Mouse (Mus musculus): ENCODE data around the gene Samsn1. TPM values are rescaled to one million over a fixed set of nuclear protein-coding genes. Genes with fewer than 3 reads are reported as not detected.

Samsn1 gene
- total and polyA plus RNA-seq, 3 experiments: 0.62 to 0.76 (median 0.68) TPM

GRCm38 (mm10) chr16:75929536-75930221 lies 92.4 kb downstream of the Samsn1 start:
- H3K79me2 ChIP-seq (replicated peaks; ENCODE audit: control insufficient read depth, insufficient read depth, low read length): no peaks in the 10 kb centered on the region
- no peak overlapping the region for H3K9ac ChIP-seq (ENCODE audit: low read depth, low read length)
- H3K4me3 ChIP-seq: no peak overlapping the region
- no peaks in the 10 kb centered on the region for H3K27me3 ChIP-seq (ENCODE audit: control insufficient read depth, insufficient read depth, low read length)
- no peak overlapping the region for H3K27ac ChIP-seq
- no peaks in the 10 kb centered on the region for H3K36me3 ChIP-seq (ENCODE audit: control insufficient read depth, insufficient read depth, low read length)
- WGBS: 84% methylated on average over 11 of the region's 11 CpGs
- intact Hi-C loops (cut with DNase I): no loop called here
- TF ChIP-seq CTCF (IDR thresholded peaks at IDR 0.05): no peak
- TF ChIP-seq EP300 (IDR thresholded peaks at IDR 0.05; ENCODE audit: insufficient read depth, low read depth, low read length): no peak
- no peak for TF ChIP-seq POLR2A (IDR thresholded peaks at IDR 0.05; ENCODE audit: insufficient read depth, low read depth, low read length)
- H3K4me1 ChIP-seq (ENCODE audit: control insufficient read depth, insufficient read depth, low read length): no peaks in the 10 kb centered on the region; the same call in 1 of the 2 replicates
- no peak for DNase-seq

- no peak overlapping the region for H3K9ac ChIP-seq (ENCODE audit: low read depth, low read length)
- WGBS: 74% methylated on average over 2 of the region's 2 CpGs
- no peak for DNase-seq
- intact Hi-C loops (cut with DNase I): no loop called here
- no peaks in the 10 kb centered on the region for H3K36me3 ChIP-seq (ENCODE audit: control insufficient read depth, insufficient read depth, low read length)
- H3K27me3 ChIP-seq (ENCODE audit: control insufficient read depth, insufficient read depth, low read length): no peaks in the 10 kb centered on the region
- no peaks in the 10 kb centered on the region for H3K79me2 ChIP-seq (replicated peaks; ENCODE audit: control insufficient read depth, insufficient read depth, low read length)
- H3K27ac ChIP-seq: no peak overlapping the region
- no peak overlapping the region for H3K4me3 ChIP-seq
- TF ChIP-seq POLR2A (IDR thresholded peaks at IDR 0.05; ENCODE audit: insufficient read depth, low read depth, low read length): no peak
- H3K4me1 ChIP-seq (ENCODE audit: control insufficient read depth, insufficient read depth, low read length): no peaks in the 10 kb centered on the region; the same call in 1 of the 2 replicates
Observed at GRCm38 (mm10) chr16:75926511-75926910, 95.6 kb downstream of the Samsn1 start.

DNA sequence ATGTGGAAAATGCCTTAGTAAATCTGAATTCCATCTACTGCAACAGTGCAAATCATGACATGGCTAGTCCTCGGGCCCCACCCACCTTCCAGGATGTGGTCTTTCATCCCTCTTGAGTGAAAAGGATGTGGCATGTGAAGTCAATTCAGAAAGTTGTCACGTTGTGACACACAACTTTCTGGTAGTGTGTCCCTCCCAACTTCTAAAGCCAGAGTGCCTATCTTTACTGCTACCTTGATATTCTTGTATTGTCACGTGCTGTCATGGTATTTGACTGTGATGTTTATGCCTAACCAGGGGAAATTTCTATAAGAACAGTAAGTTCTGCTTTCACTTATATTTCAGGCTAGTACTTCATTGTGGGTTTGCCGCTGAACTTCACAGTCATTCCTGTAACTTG lies 101.2 kb downstream of the Samsn1 start:
- no peak for TF ChIP-seq EP300 (IDR thresholded peaks at IDR 0.05; ENCODE audit: insufficient read depth, low read depth, low read length)
- no peak for TF ChIP-seq POLR2A (IDR thresholded peaks at IDR 0.05; ENCODE audit: insufficient read depth, low read depth, low read length)
- TF ChIP-seq CTCF (IDR thresholded peaks at IDR 0.05): no peak

GRCm38 (mm10) chr16:75919298-75919697 lies 102.8 kb downstream of the Samsn1 start:
- DNase-seq: no peak
- Histone ChIP-seq H3K36me3 (ENCODE audit: control insufficient read depth, insufficient read depth, low read length) (no peaks in the 10 kb centered on the region), H3K4me1 (ENCODE audit: control insufficient read depth, insufficient read depth, low read length) (no peaks in the 10 kb centered on the region; the same call in 1 of the 2 replicates), H3K27me3 (ENCODE audit: control insufficient read depth, insufficient read depth, low read length) (no peaks in the 10 kb centered on the region; the same call in 1 of the 2 replicates), H3K79me2 (replicated peaks; ENCODE audit: control insufficient read depth, insufficient read depth, low read length) (no peaks in the 10 kb centered on the region), H3K4me3 (no peak overlapping the region), H3K9ac (ENCODE audit: low read depth, low read length) (no peak overlapping the region), H3K27ac (no peak overlapping the region)
- intact Hi-C loops (cut with DNase I): no loop called here
- TF ChIP-seq EP300 (IDR thresholded peaks at IDR 0.05; ENCODE audit: insufficient read depth, low read depth, low read length) (no peak), POLR2A (IDR thresholded peaks at IDR 0.05; ENCODE audit: insufficient read depth, low read depth, low read length) (no peak), CTCF (IDR thresholded peaks at IDR 0.05) (no peak)
- WGBS: 77% methylated on average over 4 of the region's 4 CpGs

More for the DNA sequence above, 101.2 kb downstream of the Samsn1 start:
- intact Hi-C loops (cut with DNase I): no loop called here
- DNase-seq: no peak
- Histone ChIP-seq H3K4me1 (ENCODE audit: control insufficient read depth, insufficient read depth, low read length) (no peaks in the 10 kb centered on the region; the same call in 1 of the 2 replicates), H3K27me3 (ENCODE audit: control insufficient read depth, insufficient read depth, low read length) (no peaks in the 10 kb centered on the region; the same call in 1 of the 2 replicates), H3K27ac (no peak overlapping the region), H3K9ac (ENCODE audit: low read depth, low read length) (no peak overlapping the region), H3K36me3 (ENCODE audit: control insufficient read depth, insufficient read depth, low read length) (no peaks in the 10 kb centered on the region), H3K4me3 (no peak overlapping the region), H3K79me2 (replicated peaks; ENCODE audit: control insufficient read depth, insufficient read depth, low read length) (no peaks in the 10 kb centered on the region)
- WGBS: 70% methylated on average over 4 of the region's 4 CpGs

GRCm38 (mm10) chr16:75917712-75918111 lies 104.4 kb downstream of the Samsn1 start:
- Histone ChIP-seq H3K27ac (no peak overlapping the region), H3K4me3 (no peak overlapping the region), H3K4me1 (ENCODE audit: control insufficient read depth, insufficient read depth, low read length) (no peaks in the 10 kb centered on the region; the same call in 1 of the 2 replicates), H3K9ac (ENCODE audit: low read depth, low read length) (no peak overlapping the region), H3K79me2 (replicated peaks; ENCODE audit: control insufficient read depth, insufficient read depth, low read length) (no peaks in the 10 kb centered on the region), H3K27me3 (ENCODE audit: control insufficient read depth, insufficient read depth, low read length) (no peaks in the 10 kb centered on the region; the same call in 1 of the 2 replicates), H3K36me3 (ENCODE audit: control insufficient read depth, insufficient read depth, low read length) (no peaks in the 10 kb centered on the region)
- DNase-seq: no peak
- no peak for TF ChIP-seq CTCF (IDR thresholded peaks at IDR 0.05)
- WGBS: 45% methylated on average over 5 of the region's 5 CpGs
- intact Hi-C loops (cut with DNase I): no loop called here

- Histone ChIP-seq H3K27me3 (ENCODE audit: control insufficient read depth, insufficient read depth, low read length) (no peaks in the 10 kb centered on the region), H3K79me2 (replicated peaks; ENCODE audit: control insufficient read depth, insufficient read depth, low read length) (no peaks in the 10 kb centered on the region), H3K4me1 (ENCODE audit: control insufficient read depth, insufficient read depth, low read length) (no peaks in the 10 kb centered on the region), H3K27ac (no peak overlapping the region), H3K36me3 (ENCODE audit: control insufficient read depth, insufficient read depth, low read length) (no peaks in the 10 kb centered on the region), H3K4me3 (no peak overlapping the region), H3K9ac (ENCODE audit: low read depth, low read length) (no peak overlapping the region)
- WGBS: 89% methylated on average over 5 of the region's 5 CpGs
- intact Hi-C loops (cut with DNase I): no loop called here
- TF ChIP-seq CTCF (IDR thresholded peaks at IDR 0.05): no peak
- TF ChIP-seq POLR2A (IDR thresholded peaks at IDR 0.05; ENCODE audit: insufficient read depth, low read depth, low read length): no peak
- TF ChIP-seq EP300 (IDR thresholded peaks at IDR 0.05; ENCODE audit: insufficient read depth, low read depth, low read length): no peak
- no peak for DNase-seq
Observed at GRCm38 (mm10) chr16:75912051-75912450, 110.0 kb downstream of the Samsn1 start.
